Mouse (Mus musculus): Measurements from ENCODE around the gene Plekhm1. TPM values are rescaled to one million over a fixed set of nuclear protein-coding genes. Genes with fewer than 3 reads are reported as not detected.

The Plekhm1 gene
- polyA plus RNA-seq, 1 experiment from 2014 or later: 9.2 TPM

- ATAC-seq (ENCODE audit: low FRiP score, low TSS enrichment): peak; percentile 68
- no peaks in the 10 kb centered on the region for H3K9me3 ChIP-seq (ENCODE audit: low read length)
- WGBS: 25% methylated on average over 19 of the region's 19 CpGs
- no peaks in the 10 kb centered on the region for H3K36me3 ChIP-seq (ENCODE audit: insufficient read depth, low read length)
- H3K27ac ChIP-seq (ENCODE audit: low read length): peak overlapping the region; percentile 94
- H3K27me3 ChIP-seq (ENCODE audit: insufficient read depth, low read length): no peaks in the 10 kb centered on the region
- peak overlapping the region; percentile 38 for H3K4me3 ChIP-seq (ENCODE audit: low read length)
- H3K9ac ChIP-seq (replicated peaks; ENCODE audit: low read length): peak overlapping the region; percentile 72
- peak overlapping the region; percentile 61 for H3K4me2 ChIP-seq (replicated peaks; ENCODE audit: low read depth, low read length)
- peaks cover 31% of the 10 kb centered on the region for H3K4me1 ChIP-seq (ENCODE audit: insufficient read depth, low read length)
Measured at GRCm38 (mm10) chr11:103339414-103340119, 72.9 kb downstream of the Plekhm1 start.

- H3K4me2 ChIP-seq (replicated peaks; ENCODE audit: low read depth, low read length): no peak overlapping the region
- H3K27ac ChIP-seq (ENCODE audit: low read length): peak overlapping the region; percentile 94; the same call in 1 of the 2 replicates
- ATAC-seq (ENCODE audit: low FRiP score, low TSS enrichment): peak; percentile 10; the same call in 1 of the 2 replicates
Measured at GRCm38 (mm10) chr11:103338671-103339070, 73.8 kb downstream of the Plekhm1 start.

GRCm38 (mm10) chr11:103338119-103338518, 74.4 kb downstream of the Plekhm1 start:
- Histone ChIP-seq H3K36me3 (ENCODE audit: insufficient read depth, low read length) (no peaks in the 10 kb centered on the region), H3K4me2 (replicated peaks; ENCODE audit: low read depth, low read length) (no peak overlapping the region), H3K4me3 (ENCODE audit: low read length) (no peak overlapping the region), H3K9ac (replicated peaks; ENCODE audit: low read length) (no peak overlapping the region), H3K9me3 (ENCODE audit: low read length) (no peaks in the 10 kb centered on the region), H3K27me3 (ENCODE audit: insufficient read depth, low read length) (peaks cover 8% of the 10 kb centered on the region), H3K27ac (ENCODE audit: low read length) (no peak overlapping the region), H3K4me1 (ENCODE audit: insufficient read depth, low read length) (peaks cover 40% of the 10 kb centered on the region)
- WGBS: 81% methylated on average over 7 of the region's 7 CpGs
- ATAC-seq (ENCODE audit: low FRiP score, low TSS enrichment): no peak

More at GRCm38 (mm10) chr11:103338671-103339070, 73.8 kb downstream of the Plekhm1 start:
- peaks cover 34% of the 10 kb centered on the region for H3K4me1 ChIP-seq (ENCODE audit: insufficient read depth, low read length)
- WGBS: 88% methylated on average over 6 of the region's 6 CpGs
- H3K36me3 ChIP-seq (ENCODE audit: insufficient read depth, low read length): no peaks in the 10 kb centered on the region
- H3K4me3 ChIP-seq (ENCODE audit: low read length): no peak overlapping the region
- peaks cover 3% of the 10 kb centered on the region; the same call in 1 of the 2 replicates for H3K27me3 ChIP-seq (ENCODE audit: insufficient read depth, low read length)
- H3K9ac ChIP-seq (replicated peaks; ENCODE audit: low read length): 0 out of 2 replicates have a peak overlapping the region, but pooled peaks have one; percentile 14
- H3K9me3 ChIP-seq (ENCODE audit: low read length): no peaks in the 10 kb centered on the region

GRCm38 (mm10) chr11:103337180-103337579, 75.3 kb downstream of the Plekhm1 start:
- WGBS: 85% methylated on average over 2 of the region's 2 CpGs
- ATAC-seq (ENCODE audit: low FRiP score, low TSS enrichment): no peak
- H3K9me3 ChIP-seq (ENCODE audit: low read length): no peaks in the 10 kb centered on the region
- peaks cover 45% of the 10 kb centered on the region for H3K4me1 ChIP-seq (ENCODE audit: insufficient read depth, low read length)
- peaks cover 10% of the 10 kb centered on the region for H3K27me3 ChIP-seq (ENCODE audit: insufficient read depth, low read length)
- H3K27ac ChIP-seq (ENCODE audit: low read length): no peak overlapping the region
- no peak overlapping the region for H3K4me3 ChIP-seq (ENCODE audit: low read length)
- H3K9ac ChIP-seq (replicated peaks; ENCODE audit: low read length): no peak overlapping the region
- no peaks in the 10 kb centered on the region for H3K36me3 ChIP-seq (ENCODE audit: insufficient read depth, low read length)
- no peak overlapping the region for H3K4me2 ChIP-seq (replicated peaks; ENCODE audit: low read depth, low read length)

- no peak for ATAC-seq (ENCODE audit: low FRiP score, low TSS enrichment)
- no peaks in the 10 kb centered on the region for H3K36me3 ChIP-seq (ENCODE audit: insufficient read depth, low read length)
Measured at GRCm38 (mm10) chr11:103335561-103335960, 76.9 kb downstream of the Plekhm1 start.

GRCm38 (mm10) chr11:103334925-103335324, 77.6 kb downstream of the Plekhm1 start:
- WGBS: 86% methylated on average over 9 of the region's 9 CpGs
- no peak for ATAC-seq (ENCODE audit: low FRiP score, low TSS enrichment)
- H3K9ac ChIP-seq (replicated peaks; ENCODE audit: low read length): no peak overlapping the region
- no peak overlapping the region for H3K4me2 ChIP-seq (replicated peaks; ENCODE audit: low read depth, low read length)
- no peaks in the 10 kb centered on the region for H3K9me3 ChIP-seq (ENCODE audit: low read length)
- peaks cover 10% of the 10 kb centered on the region for H3K27me3 ChIP-seq (ENCODE audit: insufficient read depth, low read length)
- peaks cover 32% of the 10 kb centered on the region for H3K4me1 ChIP-seq (ENCODE audit: insufficient read depth, low read length)
- H3K36me3 ChIP-seq (ENCODE audit: insufficient read depth, low read length): no peaks in the 10 kb centered on the region
- H3K27ac ChIP-seq (ENCODE audit: low read length): no peak overlapping the region
- H3K4me3 ChIP-seq (ENCODE audit: low read length): no peak overlapping the region

More at GRCm38 (mm10) chr11:103335561-103335960, 76.9 kb downstream of the Plekhm1 start:
- WGBS: 74% methylated on average over 5 of the region's 5 CpGs
- H3K9me3 ChIP-seq (ENCODE audit: low read length): no peaks in the 10 kb centered on the region
- peaks cover 37% of the 10 kb centered on the region for H3K4me1 ChIP-seq (ENCODE audit: insufficient read depth, low read length)
- no peak overlapping the region for H3K4me2 ChIP-seq (replicated peaks; ENCODE audit: low read depth, low read length)
- H3K27me3 ChIP-seq (ENCODE audit: insufficient read depth, low read length): peaks cover 10% of the 10 kb centered on the region
- no peak overlapping the region for H3K9ac ChIP-seq (replicated peaks; ENCODE audit: low read length)
- H3K4me3 ChIP-seq (ENCODE audit: low read length): no peak overlapping the region
- H3K27ac ChIP-seq (ENCODE audit: low read length): no peak overlapping the region

GRCm38 (mm10) chr11:103333719-103334398, 78.6 kb downstream of the Plekhm1 start:
- 18% methylated on average over 40 of the region's 40 CpGs for WGBS
- peak overlapping the region; percentile 44 for H3K4me2 ChIP-seq (replicated peaks; ENCODE audit: low read depth, low read length)
- no peaks in the 10 kb centered on the region for H3K9me3 ChIP-seq (ENCODE audit: low read length)
- H3K9ac ChIP-seq (replicated peaks; ENCODE audit: low read length): 0 out of 2 replicates have a peak overlapping the region, but pooled peaks have one; percentile 2
- no peak for ATAC-seq (ENCODE audit: low FRiP score, low TSS enrichment)
- peaks cover 21% of the 10 kb centered on the region for H3K4me1 ChIP-seq (ENCODE audit: insufficient read depth, low read length)
- H3K27me3 ChIP-seq (ENCODE audit: insufficient read depth, low read length): peaks cover 10% of the 10 kb centered on the region
- H3K27ac ChIP-seq (ENCODE audit: low read length): no peak overlapping the region
- no peaks in the 10 kb centered on the region for H3K36me3 ChIP-seq (ENCODE audit: insufficient read depth, low read length)
- H3K4me3 ChIP-seq (ENCODE audit: low read length): peak overlapping the region; percentile 23; the same call in 1 of the 2 replicates

- peak overlapping the region; percentile 23 for H3K4me3 ChIP-seq (ENCODE audit: low read length)
- H3K4me2 ChIP-seq (replicated peaks; ENCODE audit: low read depth, low read length): peak overlapping the region; percentile 44
- WGBS: 33% methylated on average over 34 of the region's 34 CpGs
- H3K27me3 ChIP-seq (ENCODE audit: insufficient read depth, low read length): peaks cover 10% of the 10 kb centered on the region
- H3K9me3 ChIP-seq (ENCODE audit: low read length): no peaks in the 10 kb centered on the region
- peaks cover 17% of the 10 kb centered on the region for H3K4me1 ChIP-seq (ENCODE audit: insufficient read depth, low read length)
- H3K27ac ChIP-seq (ENCODE audit: low read length): no peak overlapping the region
- no peaks in the 10 kb centered on the region for H3K36me3 ChIP-seq (ENCODE audit: insufficient read depth, low read length)
- H3K9ac ChIP-seq (replicated peaks; ENCODE audit: low read length): 0 out of 2 replicates have a peak overlapping the region, but pooled peaks have one; percentile 17
- ATAC-seq (ENCODE audit: low FRiP score, low TSS enrichment): peak; percentile 16; the same call in 1 of the 2 replicates
Measured at GRCm38 (mm10) chr11:103332890-103333651, 79.4 kb downstream of the Plekhm1 start.

GRCm38 (mm10) chr11:103332186-103332889, 80.1 kb downstream of the Plekhm1 start:
- Histone ChIP-seq H3K27me3 (ENCODE audit: insufficient read depth, low read length) (peaks cover 10% of the 10 kb centered on the region), H3K9ac (replicated peaks; ENCODE audit: low read length) (no peak overlapping the region), H3K4me1 (ENCODE audit: insufficient read depth, low read length) (peaks cover 17% of the 10 kb centered on the region), H3K36me3 (ENCODE audit: insufficient read depth, low read length) (no peaks in the 10 kb centered on the region), H3K4me3 (ENCODE audit: low read length) (peak overlapping the region; percentile 23), H3K4me2 (replicated peaks; ENCODE audit: low read depth, low read length) (peak overlapping the region; percentile 44), H3K9me3 (ENCODE audit: low read length) (no peaks in the 10 kb centered on the region), H3K27ac (ENCODE audit: low read length) (no peak overlapping the region)
- 32% methylated on average over 18 of the region's 18 CpGs for WGBS
- peak; percentile 54; the same call in 1 of the 2 replicates for ATAC-seq (ENCODE audit: low FRiP score, low TSS enrichment)
